Comparison of ENCODE assay signal across 8 mouse cellular contexts in genomic region chr4:41653296-41653695, GRCm38 (mm10). TPM values are rescaled to one million over a fixed set of nuclear protein-coding genes. Genes with fewer than 3 reads are reported as not detected.
DNase-seq lines count a peak whose midpoint lies in the region; ATAC-seq and TF ChIP-seq lines count a peak whose summit lies in the region.

No protein-coding gene starts in this region.

- H3K4me1 ChIP-seq in liver, postnatal 0 days (ENCODE audit: insufficient read depth): no peaks in the 10 kb centered on the region
- H3K4me1 ChIP-seq in neural tube, embryonic 14.5 days (ENCODE audit: control insufficient read depth, insufficient read depth, low read length): 0 out of 2 replicates have a peak, but pooled peaks cover 3% of the 10 kb centered on the region

- H3K27ac ChIP-seq in gastrocnemius, adult 2 months: 0 out of 2 replicates have a peak overlapping the region, but pooled peaks have one; percentile 20
- no peak overlapping the region for H3K27ac ChIP-seq in liver, postnatal 0 days (ENCODE audit: low read depth)
- H3K27ac ChIP-seq in neural tube, embryonic 14.5 days (ENCODE audit: low read depth, low read length): no peak overlapping the region

- H3K4me3 ChIP-seq in gastrocnemius, adult 2 months: no peak overlapping the region
- no peak overlapping the region for H3K4me3 ChIP-seq in liver, postnatal 0 days (ENCODE audit: low read depth, low read length)
- H3K4me3 ChIP-seq in neural tube, embryonic 14.5 days (ENCODE audit: low read depth, low read length): no peak overlapping the region

- DNase-seq in 3134 (ENCODE audit: extremely low read depth, insufficient read length, low spot score): peak; percentile 41
- peak; percentile 79 for DNase-seq in NIH3T3 (ENCODE audit: low read depth)
- DNase-seq in cerebellum, postnatal 25 days: peak; percentile 88 to 92
- peak; percentile 84 for DNase-seq in gastrocnemius, adult 2 months
- DNase-seq in kidney, adult 9 months: peak; percentile 75
- DNase-seq in liver, postnatal 0 days: peak; percentile 73
- peak; percentile 87 for DNase-seq in thymus, postnatal 4 days

- TF ChIP-seq CTCF in gastrocnemius, adult 2 months (IDR thresholded peaks at IDR 0.05): peak; percentile 89
- peak; percentile 80 for TF ChIP-seq CTCF in liver, postnatal 0 days (IDR thresholded peaks at IDR 0.05; ENCODE audit: low read depth)

- H3K36me3 ChIP-seq in liver, postnatal 0 days (replicated peaks; ENCODE audit: insufficient read depth, low read length): no peaks in the 10 kb centered on the region
- H3K36me3 ChIP-seq in neural tube, embryonic 14.5 days (ENCODE audit: control insufficient read depth, insufficient read depth, low read length): 0 out of 2 replicates have a peak, but pooled peaks cover 3% of the 10 kb centered on the region

- ATAC-seq in liver, postnatal 0 days: no peak
- peak; percentile 62; the same call in 1 of the 2 replicates for ATAC-seq in neural tube, embryonic 14.5 days (ENCODE audit: low read depth)

- 48% methylated on average over 6 of the region's 6 CpGs for WGBS in liver, postnatal 0 days (ENCODE audit: insufficient replicate concordance)
- 40% methylated on average over 6 of the region's 6 CpGs for WGBS in neural tube, embryonic 14.5 days

- H3K27me3 ChIP-seq in liver, postnatal 0 days (ENCODE audit: insufficient read depth, low read length): peaks cover 7% of the 10 kb centered on the region; the same call in 1 of the 2 replicates
- H3K27me3 ChIP-seq in neural tube, embryonic 14.5 days (ENCODE audit: control insufficient read depth, insufficient read depth, low read length): no peaks in the 10 kb centered on the region

- no peak overlapping the region for H3K9ac ChIP-seq in liver, postnatal 0 days (replicated peaks)
- H3K9ac ChIP-seq in neural tube, embryonic 14.5 days (replicated peaks; ENCODE audit: low read depth, low read length): no peak overlapping the region

- no peak for TF ChIP-seq EP300 in liver, postnatal 0 days (IDR thresholded peaks at IDR 0.05; ENCODE audit: low read depth)

- H3K4me2 ChIP-seq in liver, postnatal 0 days (ENCODE audit: low read depth, low read length): no peak overlapping the region
- H3K4me2 ChIP-seq in neural tube, embryonic 14.5 days (ENCODE audit: low read depth, low read length): no peak overlapping the region

- no peaks in the 10 kb centered on the region for H3K9me3 ChIP-seq in liver, postnatal 0 days (ENCODE audit: low read length)
- no peaks in the 10 kb centered on the region for H3K9me3 ChIP-seq in neural tube, embryonic 14.5 days (ENCODE audit: control insufficient read depth, low read length)

- intact Hi-C loops in gastrocnemius, adult 2 months (cut with DNase I): loop anchor here (2.0 to 5.0 kb wide), 3 partner anchors 38 to 186 kb away; partner anchors contain the start of gene Nudt2

RNA-seq across cellular contexts. Expression of gene Enho, which starts 13.2 kb away (rescaled TPM):
- 10 to 100 TPM in 1 of 2 experiments, 1 to 10 TPM in 1; 9.1 to 11.9 TPM for total RNA-seq in gastrocnemius, adult 2 months (2021)
- polyA plus RNA-seq in liver, postnatal 0 days (2015; fragmentation: Nextera tagmentation; extraction: Ambion mirVana): 25.2 and 26.4 TPM in 2 replicates
- polyA plus RNA-seq in neural tube, embryonic 14.5 days (2014; fragmentation: Nextera tagmentation; extraction: Ambion mirVana): 109 and 134 TPM in 2 replicates

RNA-seq across cellular contexts. Expression of gene Cntfr, which starts 43.6 kb away (rescaled TPM):
- 10 to 100 TPM; 27.3 to 55.3 TPM for total RNA-seq in gastrocnemius, adult 2 months (2021)
- 0.12 and 0.29 TPM in 2 replicates for polyA plus RNA-seq in liver, postnatal 0 days (2015; fragmentation: Nextera tagmentation; extraction: Ambion mirVana)
- 15.6 and 19.9 TPM in 2 replicates for polyA plus RNA-seq in neural tube, embryonic 14.5 days (2014; fragmentation: Nextera tagmentation; extraction: Ambion mirVana)

RNA-seq across cellular contexts. Expression of gene Il11ra1, which starts 46.5 kb away (rescaled TPM):
- 10 to 100 TPM; 33.3 to 73.4 TPM for total RNA-seq in gastrocnemius, adult 2 months (2021)
- 28.5 and 33.2 TPM in 2 replicates for polyA plus RNA-seq in liver, postnatal 0 days (2015; fragmentation: Nextera tagmentation; extraction: Ambion mirVana)
- polyA plus RNA-seq in neural tube, embryonic 14.5 days (2014; fragmentation: Nextera tagmentation; extraction: Ambion mirVana): 26.2 and 47.2 TPM in 2 replicates

Comparison
In these comparisons a context has a peak if more than half of its experiments do, and no peak if none do; other contexts are left out.
1. RNA of gene Cntfr, which starts 43.6 kb away (polyA plus RNA-seq): 15.6 to 19.9 TPM in neural tube, embryonic 14.5 days; 0.12 to 0.29 TPM in liver, postnatal 0 days; every median in the first group is over 10 times any median in the second.
2. Peak in every context shown above with its lines, with median percentiles within 50 percentile points of each other: DNase-seq.